Mouse (Mus musculus): Measurements from ENCODE around the gene Bcas3. TPM values are rescaled to one million over a fixed set of nuclear protein-coding genes. Genes with fewer than 3 reads are reported as not detected.

The Bcas3 gene
- total RNA-seq, 2 experiments from 2014 or later: 19.8 to 22.1 TPM

GRCm38 (mm10) chr11:85645152-85645835 is 292.3 kb downstream of the Bcas3 start:
- ATAC-seq (replicated peaks; ENCODE audit: poor library complexity): no peak

- no peak for ATAC-seq (replicated peaks; ENCODE audit: poor library complexity)
Observed at GRCm38 (mm10) chr11:85648893-85649292, 295.9 kb downstream of the Bcas3 start.

DNA sequence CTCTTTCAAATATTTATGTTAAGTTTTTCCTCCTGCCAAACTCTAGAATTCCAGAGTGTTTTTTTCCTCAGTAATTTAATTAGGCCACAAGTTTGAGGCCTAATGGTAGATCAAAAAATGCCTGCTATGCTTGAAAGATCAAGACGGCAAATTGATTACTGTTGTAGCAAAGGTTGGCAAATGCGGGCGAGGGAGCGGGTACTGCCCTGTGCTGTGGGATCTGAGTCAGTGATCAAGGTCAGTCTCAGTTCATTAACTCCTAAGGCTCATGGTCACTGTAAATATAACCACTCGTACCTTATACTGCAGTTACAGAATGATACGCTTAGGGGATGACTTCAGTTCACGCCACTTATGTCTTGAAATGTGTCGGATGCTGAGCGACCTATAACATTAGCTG is 296.4 kb downstream of the Bcas3 start:
- no peak for ATAC-seq (replicated peaks; ENCODE audit: poor library complexity)

GRCm38 (mm10) chr11:85657471-85657870 is 304.5 kb downstream of the Bcas3 start:
- ATAC-seq (replicated peaks; ENCODE audit: poor library complexity): no peak

DNA sequence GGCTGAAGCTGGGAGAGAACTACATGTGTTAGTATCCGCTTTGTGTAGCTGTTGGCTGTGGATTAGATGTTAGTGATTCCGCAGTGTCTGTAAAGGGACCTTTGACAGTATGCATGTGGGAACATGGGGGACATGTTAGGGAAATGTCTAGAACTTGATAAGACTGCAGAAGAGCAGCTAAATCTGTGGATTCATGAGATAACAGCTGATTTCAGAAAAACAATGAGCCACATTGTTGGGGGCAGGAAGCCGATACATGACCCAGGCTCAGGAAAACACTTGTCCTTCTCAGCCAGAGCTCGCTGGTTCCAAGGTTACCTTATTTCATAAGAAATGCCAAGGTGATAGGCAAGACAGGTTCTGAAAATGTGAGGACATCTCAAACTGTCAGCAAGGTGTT is 307.3 kb downstream of the Bcas3 start:
- no peak for ATAC-seq (replicated peaks; ENCODE audit: poor library complexity)

DNA sequence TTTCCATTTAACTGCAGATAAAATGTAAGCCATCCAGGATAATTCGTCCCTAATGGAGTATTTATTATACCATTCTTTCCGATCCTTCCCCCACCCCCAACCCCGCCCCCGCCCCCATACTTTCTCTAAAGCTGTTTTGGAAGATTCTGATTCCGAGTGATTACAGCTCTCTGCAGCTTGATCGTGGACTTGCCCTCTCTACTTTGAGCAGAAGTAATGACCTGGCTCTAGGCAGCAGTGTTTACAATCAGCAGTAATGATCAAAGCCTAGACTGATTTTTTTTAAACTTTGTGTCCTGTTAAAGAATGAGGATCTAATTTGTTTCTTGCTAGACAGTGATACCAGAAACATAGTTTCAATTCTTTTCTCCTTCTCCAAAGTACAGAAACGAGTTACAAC is 314.2 kb downstream of the Bcas3 start:
- no peak for ATAC-seq (replicated peaks; ENCODE audit: poor library complexity)

DNA sequence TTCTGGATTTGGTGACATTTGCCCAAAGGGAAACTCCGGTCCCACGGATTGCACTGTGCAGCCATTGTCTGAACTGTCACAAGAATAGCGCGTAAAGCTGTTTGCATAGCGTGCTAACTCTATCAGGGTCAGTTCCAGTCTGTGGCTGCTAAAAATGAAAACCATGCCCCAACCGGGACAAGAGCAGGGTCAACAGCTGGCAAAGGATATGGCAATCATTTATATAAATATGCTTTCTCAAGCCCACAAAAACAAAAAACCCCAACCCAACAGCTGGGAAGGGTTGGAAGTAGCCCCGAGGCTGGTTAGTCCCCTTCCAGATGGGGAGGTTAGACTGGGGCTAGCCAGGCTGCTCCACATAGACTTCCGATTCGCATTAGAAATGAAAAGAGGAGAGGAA is 314.8 kb downstream of the Bcas3 start:
- no peak for ATAC-seq (replicated peaks; ENCODE audit: poor library complexity)

DNA sequence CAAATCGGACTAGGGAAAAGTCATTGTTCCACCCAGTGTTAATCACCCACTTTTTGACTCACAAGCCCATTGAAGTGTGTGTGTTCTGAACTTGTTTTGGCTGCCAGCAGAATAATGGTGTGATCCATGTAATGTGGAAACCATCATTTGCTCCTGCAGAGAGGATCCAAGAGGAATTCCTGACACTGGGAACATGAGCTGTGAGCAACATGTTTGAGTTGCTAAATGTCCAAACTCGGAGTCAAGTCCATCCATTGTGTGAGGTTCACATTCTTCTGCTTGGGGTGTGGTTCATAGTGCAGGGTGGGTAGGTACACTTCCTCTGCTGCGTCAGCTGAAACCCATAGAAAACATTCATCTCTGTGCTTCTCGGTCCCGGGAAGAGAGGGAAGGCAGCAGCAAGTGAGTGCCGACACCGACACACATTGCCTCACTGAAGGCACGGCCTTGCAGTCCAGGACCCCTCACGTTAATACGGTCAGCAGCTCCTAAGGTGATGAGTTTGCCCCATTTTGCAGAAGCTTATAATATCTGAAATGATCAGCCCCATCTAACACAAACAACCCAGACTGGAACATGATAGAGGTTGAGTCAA is 320.0 kb downstream of the Bcas3 start:
- ATAC-seq (replicated peaks; ENCODE audit: poor library complexity): no peak

- ATAC-seq (replicated peaks; ENCODE audit: poor library complexity): no peak
Observed at GRCm38 (mm10) chr11:85675244-85675643, 322.3 kb downstream of the Bcas3 start.

DNA sequence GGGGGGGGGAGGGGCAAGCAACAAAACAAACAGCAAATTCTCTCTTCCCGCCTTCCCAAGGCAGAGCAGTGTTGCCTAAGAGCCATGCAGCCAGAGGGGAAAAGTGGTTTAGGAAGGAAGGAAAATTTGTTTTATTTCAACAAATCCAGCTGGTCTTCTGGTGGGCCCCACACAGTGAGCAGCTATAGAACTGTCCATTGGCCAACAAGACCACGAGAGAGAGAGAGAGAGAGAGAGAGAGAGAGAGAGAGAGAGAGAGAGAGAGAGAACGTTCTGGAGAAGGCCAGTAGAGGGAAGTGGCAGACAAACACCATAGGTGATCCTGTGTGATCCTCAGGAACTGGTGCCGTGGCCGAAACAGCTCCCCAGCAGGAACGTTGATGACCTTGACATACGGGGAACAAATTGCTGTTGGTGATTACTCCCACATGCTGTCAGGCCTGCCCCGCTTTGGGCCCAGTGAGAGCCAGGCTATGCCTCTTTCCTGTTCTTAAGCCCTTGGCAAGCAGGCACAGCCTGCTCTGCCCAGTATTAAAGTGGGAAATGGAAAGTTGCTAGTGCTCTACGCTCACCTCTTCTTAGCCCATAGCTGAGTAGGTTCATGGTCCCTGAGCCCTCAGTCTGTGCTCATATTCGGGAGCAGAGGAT is 323.5 kb downstream of the Bcas3 start:
- ATAC-seq (replicated peaks; ENCODE audit: poor library complexity): no peak

- no peak for ATAC-seq (replicated peaks; ENCODE audit: poor library complexity)
Observed at GRCm38 (mm10) chr11:85678666-85679065, 325.7 kb downstream of the Bcas3 start.

- ATAC-seq (replicated peaks; ENCODE audit: poor library complexity): no peak
Observed at GRCm38 (mm10) chr11:85681580-85682419, 328.8 kb downstream of the Bcas3 start.

- ATAC-seq (replicated peaks; ENCODE audit: poor library complexity): no peak
Observed at GRCm38 (mm10) chr11:85684981-85685380, 332.0 kb downstream of the Bcas3 start.

DNA sequence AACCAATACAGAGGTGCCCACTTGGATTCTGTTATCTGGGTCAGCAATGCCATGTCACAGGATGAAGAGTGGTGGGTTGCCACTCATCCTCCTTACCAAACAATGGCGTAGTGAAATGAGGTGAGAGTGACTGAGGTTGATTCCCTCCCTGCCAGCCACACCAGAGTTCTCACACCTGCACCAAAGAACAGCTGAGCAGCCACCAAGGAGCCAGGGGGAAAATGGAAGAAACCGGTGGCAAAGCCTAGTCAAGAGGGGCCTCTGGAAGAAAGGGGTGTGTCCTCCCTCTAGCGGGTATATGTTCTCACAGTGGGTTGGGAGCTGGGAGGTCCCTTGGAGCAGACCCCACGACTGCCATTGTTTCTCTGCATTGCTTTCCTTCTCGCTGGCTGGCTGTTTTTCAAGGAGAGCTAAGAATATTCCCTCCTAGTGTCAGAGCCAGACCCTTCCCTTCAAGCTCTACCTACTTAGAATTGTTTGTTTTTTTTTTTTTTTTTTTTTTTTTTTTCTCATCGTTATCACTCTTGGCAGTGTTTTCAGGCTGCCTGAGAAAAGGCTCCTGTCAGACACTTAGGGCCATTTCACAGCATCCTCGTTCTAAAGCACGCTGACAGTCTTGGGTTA is 335.0 kb downstream of the Bcas3 start:
- no peak for ATAC-seq (replicated peaks; ENCODE audit: poor library complexity)

- no peak for ATAC-seq (replicated peaks; ENCODE audit: poor library complexity)
Observed at GRCm38 (mm10) chr11:85688440-85688838, 335.5 kb downstream of the Bcas3 start.

DNA sequence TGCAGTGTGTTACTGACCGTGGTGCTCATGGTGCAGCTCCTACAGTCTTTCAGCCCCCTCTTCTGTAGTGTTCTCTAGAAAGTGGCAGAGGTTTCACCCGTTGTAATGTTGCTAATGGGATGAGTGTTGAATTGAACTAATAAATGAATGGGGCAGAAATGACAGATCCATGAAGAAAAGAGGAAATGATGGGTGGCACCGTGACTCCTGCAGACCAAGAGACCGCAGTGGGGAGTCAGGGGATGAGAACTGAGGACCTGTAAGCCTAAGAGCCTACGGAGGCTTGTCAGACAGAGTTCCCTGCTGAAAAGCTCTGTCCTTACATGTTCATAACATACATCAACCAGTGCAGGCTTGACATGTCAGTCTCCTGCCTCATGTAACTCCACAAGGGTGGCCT is 336.3 kb downstream of the Bcas3 start:
- ATAC-seq (replicated peaks; ENCODE audit: poor library complexity): no peak

DNA sequence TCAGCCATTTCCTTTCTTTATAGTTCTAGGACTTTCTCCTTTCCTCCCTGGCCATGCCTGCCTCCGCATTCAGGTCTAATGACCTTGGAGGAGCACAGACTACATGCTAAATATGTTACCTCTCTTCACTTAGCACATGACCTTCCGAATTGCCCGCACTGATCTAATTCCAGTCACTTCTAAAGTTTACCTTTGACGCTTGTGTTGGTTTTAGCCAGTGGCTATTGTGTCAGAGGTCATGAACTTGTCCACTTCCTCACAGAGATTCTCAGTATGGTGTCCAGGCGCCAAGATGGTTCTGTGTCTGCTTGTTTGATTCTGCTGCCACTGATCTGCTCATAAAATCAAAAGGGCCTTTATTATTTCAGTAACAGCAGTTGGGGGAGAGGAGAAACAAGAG is 338.3 kb downstream of the Bcas3 start:
- ATAC-seq (replicated peaks; ENCODE audit: poor library complexity): no peak

- ATAC-seq (replicated peaks; ENCODE audit: poor library complexity): no peak
Observed at GRCm38 (mm10) chr11:85695614-85696263, 342.8 kb downstream of the Bcas3 start.

DNA sequence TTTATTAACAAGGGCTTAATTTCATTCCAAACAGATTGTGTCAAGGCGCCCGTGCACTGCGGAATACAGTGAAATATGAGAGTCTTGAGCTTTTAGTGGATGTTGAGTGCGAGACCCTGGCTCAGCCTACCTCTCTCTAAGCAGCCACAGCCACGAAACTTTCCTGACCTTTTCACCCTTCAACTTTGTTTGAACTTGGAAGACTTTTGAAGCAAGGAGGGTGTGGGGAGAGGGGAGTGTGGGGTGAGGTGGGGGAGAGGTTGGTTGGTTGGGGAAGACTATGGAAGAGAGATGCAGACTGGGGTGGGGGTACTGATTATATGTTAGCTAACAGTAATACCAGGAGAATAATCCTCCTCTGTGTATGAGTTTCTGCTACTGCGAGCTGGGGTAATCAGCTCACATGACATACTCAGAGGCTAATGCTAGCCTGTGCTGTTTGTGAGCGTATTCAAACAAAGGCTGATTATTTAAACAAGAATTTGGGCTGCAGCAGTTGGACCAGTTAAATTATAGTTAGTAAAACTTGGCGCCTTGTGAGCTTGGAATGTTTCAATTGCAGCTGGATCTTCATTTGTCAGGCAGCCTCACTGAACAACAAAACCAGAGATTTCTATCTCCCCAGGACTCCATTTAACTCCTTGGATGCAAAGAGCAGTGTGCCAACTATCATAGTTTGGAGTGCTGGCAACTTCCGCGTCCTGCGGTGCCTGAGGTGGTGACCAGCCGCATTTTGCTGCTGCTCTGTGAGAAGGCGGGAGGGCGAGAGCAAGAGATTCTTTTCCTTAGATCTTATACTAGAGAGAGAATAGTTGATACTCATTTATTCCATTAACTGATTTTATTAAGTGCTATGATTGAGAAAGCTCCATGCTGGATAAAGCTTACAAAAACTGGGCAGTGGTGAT is 343.8 kb downstream of the Bcas3 start:
- no peak for ATAC-seq (replicated peaks; ENCODE audit: poor library complexity)
